Mouse (Mus musculus) right cerebral cortex, postnatal 10 days (tissue): ENCODE results near the gene Nvl.

Source experiments
- DNase-seq, 2 experiments: peaks; one replicate each; pipeline ENCODE4 v3.0.0; 2021; ENCODE audit warnings: low spot score in 2 of 2

The Nvl gene

GRCm38 (mm10) chr1:181143950-181144836 lies at the start of gene Nvl, which contains the start of gene Cnih4:
Nvl (minus strand) TSS chr1:181144204.
Cnih4 (plus strand) TSS chr1:181144693.
- DNase-seq: peak; percentile 96 to 97

GRCm38 (mm10) chr1:181188925-181189324 lies 44.9 kb upstream of the Nvl start:
- no peak for DNase-seq

- DNase-seq: no peak
Measured at GRCm38 (mm10) chr1:181170210-181170609, 26.2 kb upstream of the Nvl start.

- DNase-seq: no peak
Measured at GRCm38 (mm10) chr1:181168377-181168776, 24.4 kb upstream of the Nvl start.

GRCm38 (mm10) chr1:181167816-181168215 lies 23.8 kb upstream of the Nvl start:
- DNase-seq: no peak

- no peak for DNase-seq
Measured at GRCm38 (mm10) chr1:181151541-181151940, 7.5 kb upstream of the Nvl start.

GRCm38 (mm10) chr1:181150827-181151534 lies 7.0 kb upstream of the Nvl start:
- peak; percentile 94 to 97 for DNase-seq

- no peak for DNase-seq
Measured at GRCm38 (mm10) chr1:181150431-181150826, 6.4 kb upstream of the Nvl start.

GRCm38 (mm10) chr1:181149373-181150017 lies 5.5 kb upstream of the Nvl start:
- DNase-seq: no peak

GRCm38 (mm10) chr1:181148540-181148939 lies 4.5 kb upstream of the Nvl start:
- DNase-seq: no peak

GRCm38 (mm10) chr1:181146187-181146586 lies 2.2 kb upstream of the Nvl start:
- no peak for DNase-seq

GRCm38 (mm10) chr1:181144966-181145365 lies 962 bp upstream of the Nvl start:
- DNase-seq: no peak

- DNase-seq: no peak
Measured at GRCm38 (mm10) chr1:181143609-181143949, 425 bp downstream of the Nvl start.

GRCm38 (mm10) chr1:181138730-181139129 lies 5.3 kb downstream of the Nvl start:
- no peak for DNase-seq

- no peak for DNase-seq
Measured at GRCm38 (mm10) chr1:181131915-181132314, 12.1 kb downstream of the Nvl start.

- DNase-seq: no peak
Measured at GRCm38 (mm10) chr1:181126766-181127165, 17.2 kb downstream of the Nvl start.

- DNase-seq: no peak
Measured at GRCm38 (mm10) chr1:181125916-181126315, 18.1 kb downstream of the Nvl start.

GRCm38 (mm10) chr1:181124145-181124544 lies 19.9 kb downstream of the Nvl start:
- no peak for DNase-seq

- no peak for DNase-seq
Measured at GRCm38 (mm10) chr1:181117112-181117511, 26.9 kb downstream of the Nvl start.

- peak in 1 of 2 experiments; percentile 32 for DNase-seq
Measured at GRCm38 (mm10) chr1:181090048-181090447, 54.0 kb downstream of the Nvl start.

GRCm38 (mm10) chr1:181084021-181084420 lies 60.0 kb downstream of the Nvl start:
- DNase-seq: no peak

- no peak for DNase-seq
Measured at GRCm38 (mm10) chr1:181073075-181073474, 70.9 kb downstream of the Nvl start.
